ENCODE assay signal across 17 mouse cellular contexts in genomic region chr17:78888554-78888953, GRCm38 (mm10). TPM values are rescaled to one million over a fixed set of nuclear protein-coding genes. Genes with fewer than 3 reads are reported as not detected.
"Had no signal": no experiment of that assay in that cellular context is flagged by ENCODE, and none has a peak within 500 bp of the region (broad histone marks: within the 10 kb centered on the region; RNA-seq: fewer than 3 reads in every experiment).

No protein-coding gene starts in this region.

- DNase-seq: kidney, postnatal 10 days; kidney, postnatal 4 days; lung, adult 2 months; lung, postnatal 36 days; right cerebral cortex, postnatal 14 days; thymus, postnatal 36 days had no signal

- H3K9me3 ChIP-seq: limb, embryonic 10.5 days; liver, embryonic 15.5 days; midbrain, embryonic 13.5 days had no signal

- H3K9ac ChIP-seq: liver, embryonic 15.5 days; midbrain, embryonic 13.5 days; neural tube, embryonic 12.5 days had no signal

- H3K4me1 ChIP-seq: limb, embryonic 10.5 days; liver, embryonic 15.5 days; midbrain, embryonic 13.5 days; neural tube, embryonic 12.5 days had no signal

- ATAC-seq: lung, postnatal 0 days; midbrain, embryonic 13.5 days had no signal

- H3K27ac ChIP-seq: layer of hippocampus, adult 2 months; limb, embryonic 10.5 days; liver, embryonic 15.5 days; midbrain, embryonic 13.5 days; neural tube, embryonic 12.5 days had no signal

- H3K36me3 ChIP-seq: limb, embryonic 10.5 days; liver, embryonic 15.5 days; midbrain, embryonic 13.5 days; neural tube, embryonic 12.5 days had no signal

- H3K4me3 ChIP-seq: layer of hippocampus, adult 2 months; limb, embryonic 10.5 days; liver, embryonic 15.5 days; midbrain, embryonic 13.5 days; neural tube, embryonic 12.5 days had no signal

- H3K27me3 ChIP-seq: liver, embryonic 15.5 days; midbrain, embryonic 13.5 days; neural tube, embryonic 12.5 days had no signal

- H3K4me2 ChIP-seq: liver, embryonic 11.5 days; liver, embryonic 15.5 days; midbrain, embryonic 13.5 days; neural tube, embryonic 12.5 days had no signal

RNA-seq across cellular contexts. Expression of gene Sult6b1, which starts 18.2 kb away (rescaled TPM):
- total RNA-seq: layer of hippocampus, adult 2 months; layer of hippocampus, postnatal 10 days; megakaryocyte progenitor cell, adult 5-6 weeks; monocyte, adult 5-6 weeks; neutrophil, adult 5-6 weeks had no signal
- polyA plus RNA-seq: liver, embryonic 11.5 days; lung, adult 2 months; neural tube, embryonic 12.5 days had no signal
